Mouse (Mus musculus) ES-E14 (cell line): Measurements from ENCODE around the gene Astn2. TPM values are rescaled to one million over a fixed set of nuclear protein-coding genes. Genes with fewer than 3 reads are reported as not detected.

Experiments used
- DNase-seq: peaks from one replicate; pipeline ENCODE4 v3.0.0-alpha.2; 2013; ENCODE audit warnings: low read depth, low spot score
- H3K27ac ChIP-seq: 2 replicates; pipeline ENCODE4 v1.5.1; 2012; ENCODE audit warnings: low read depth, mild to moderate bottlenecking, low read length, moderate library complexity, mixed read lengths; ENCODE audit not compliant: poor library complexity, insufficient read depth, severe bottlenecking
- H3K36me3 ChIP-seq: 2 replicates; pipeline ENCODE4 v1.6.1; 2012; ENCODE audit warnings: mild to moderate bottlenecking, low read length, moderate library complexity, mixed read lengths; ENCODE audit not compliant: control insufficient read depth, poor library complexity, insufficient read depth, severe bottlenecking
- H3K4me1 ChIP-seq, 2 experiments: fragments of 150-350 bp in 1 of 2; sonication (generic) in 1 of 2; 2 replicates each; pipeline ENCODE4 v1.6.1; 2012; ENCODE audit warnings: low read length in 2 of 2, mild to moderate bottlenecking in 1 of 2, mixed read lengths in 1 of 2; ENCODE audit not compliant: control insufficient read depth in 2 of 2, insufficient read depth in 2 of 2, poor library complexity in 1 of 2
- H3K4me3 ChIP-seq, 2 experiments: fragments of 150-350 bp in 1 of 2; sonication (generic) in 1 of 2; 2 replicates each; pipeline ENCODE4 v1.5.1; 2012; ENCODE audit warnings: low read length in 2 of 2, low read depth in 1 of 2, mild to moderate bottlenecking in 1 of 2, mixed read lengths in 1 of 2; ENCODE audit not compliant: insufficient read depth in 1 of 2, poor library complexity in 1 of 2, severe bottlenecking in 1 of 2
- H3K9ac ChIP-seq: 2 replicates; pipeline ENCODE4 v1.6.1; 2012; ENCODE audit warnings: low read depth, mild to moderate bottlenecking, low read length, mixed read lengths; ENCODE audit not compliant: poor library complexity, insufficient read depth, severe bottlenecking
- H3K9me3 ChIP-seq: fragments of 150-350 bp; sonication (generic); 2 replicates; pipeline ENCODE4 v1.6.1; 2012; ENCODE audit warnings: low read depth, mild to moderate bottlenecking, low read length; ENCODE audit not compliant: control insufficient read depth, insufficient read depth
- CHD2 ChIP-seq: IDR thresholded peaks from 2 replicates; pipeline ENCODE4 v1.6.1; 2014; ENCODE audit warnings: mild to moderate bottlenecking, low read depth, low read length, inconsistent platforms
- HCFC1 ChIP-seq: IDR thresholded peaks from 2 replicates; pipeline ENCODE4 v1.6.1; 2012; ENCODE audit warnings: low read length, inconsistent platforms, borderline replicate concordance; ENCODE audit not compliant: insufficient read depth
- MAFK ChIP-seq: IDR thresholded peaks from 2 replicates; pipeline ENCODE4 v1.6.1; 2014; ENCODE audit warnings: mild to moderate bottlenecking, low read depth, low read length, inconsistent platforms; ENCODE audit not compliant: insufficient read depth
- ZC3H11A ChIP-seq: IDR thresholded peaks from 2 replicates; pipeline ENCODE4 v1.6.1; 2012; ENCODE audit warnings: low read depth, mild to moderate bottlenecking, inconsistent platforms, low read length, borderline replicate concordance
- ZNF384 ChIP-seq: IDR thresholded peaks from 2 replicates; pipeline ENCODE4 v1.6.1; 2012; ENCODE audit warnings: low read depth, low read length, inconsistent platforms
- in situ Hi-C, 2 experiments: fragments of 600-800 bp; cut with MboI; formaldehyde crosslinking; loops; one replicate each; pipeline ENCODE4 v1.15.1; 2025; ENCODE audit warnings: low sequenced_read_pairs in 2 of 2, inconsistent platforms in 1 of 2; ENCODE audit not compliant: unreplicated experiment in 2 of 2
- total RNA-seq: library from RNA; depleted of rRNA; stranded (reverse); fragments of 300-350 nt; gene quantifications from 2 replicates; pipeline ENCODE4 v1.2.3, GENCODE M21; 2012

The Astn2 gene
- total RNA-seq, 1 experiment, result 0.04 TPM

DNA sequence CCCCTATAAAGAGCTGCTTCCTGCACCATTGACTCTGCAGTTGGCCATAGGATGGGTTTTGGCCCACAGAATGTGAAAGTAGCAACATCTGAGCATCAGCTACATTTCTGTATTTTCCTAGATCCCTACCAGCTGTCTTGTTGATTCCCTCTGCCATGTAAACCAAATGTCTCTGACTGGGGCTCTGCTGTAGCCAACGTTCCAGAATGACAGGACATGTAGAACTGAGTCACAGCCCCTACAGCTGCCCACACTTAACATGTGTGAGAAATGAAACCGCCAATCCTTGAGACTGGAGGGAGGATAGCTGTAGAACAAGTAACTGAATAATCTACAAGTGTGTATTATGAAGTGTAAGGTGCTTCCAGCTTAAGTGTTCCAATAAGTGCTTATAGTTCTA is 145.5 kb downstream of the Astn2 start:
- DNase-seq, result no peak
- no peaks in the 10 kb centered on the region for H3K36me3 ChIP-seq
- H3K27ac ChIP-seq, result no peak overlapping the region
- TF ChIP-seq ZNF384 (no peak), MAFK (no peak), HCFC1 (no peak), ZC3H11A (no peak), CHD2 (no peak)
- no peaks in the 10 kb centered on the region for H3K9me3 ChIP-seq
- H3K4me1 ChIP-seq, result no peaks in the 10 kb centered on the region
- in situ Hi-C loops, result no loop called here
- no peak overlapping the region for H3K4me3 ChIP-seq
- no peak overlapping the region for H3K9ac ChIP-seq

DNA sequence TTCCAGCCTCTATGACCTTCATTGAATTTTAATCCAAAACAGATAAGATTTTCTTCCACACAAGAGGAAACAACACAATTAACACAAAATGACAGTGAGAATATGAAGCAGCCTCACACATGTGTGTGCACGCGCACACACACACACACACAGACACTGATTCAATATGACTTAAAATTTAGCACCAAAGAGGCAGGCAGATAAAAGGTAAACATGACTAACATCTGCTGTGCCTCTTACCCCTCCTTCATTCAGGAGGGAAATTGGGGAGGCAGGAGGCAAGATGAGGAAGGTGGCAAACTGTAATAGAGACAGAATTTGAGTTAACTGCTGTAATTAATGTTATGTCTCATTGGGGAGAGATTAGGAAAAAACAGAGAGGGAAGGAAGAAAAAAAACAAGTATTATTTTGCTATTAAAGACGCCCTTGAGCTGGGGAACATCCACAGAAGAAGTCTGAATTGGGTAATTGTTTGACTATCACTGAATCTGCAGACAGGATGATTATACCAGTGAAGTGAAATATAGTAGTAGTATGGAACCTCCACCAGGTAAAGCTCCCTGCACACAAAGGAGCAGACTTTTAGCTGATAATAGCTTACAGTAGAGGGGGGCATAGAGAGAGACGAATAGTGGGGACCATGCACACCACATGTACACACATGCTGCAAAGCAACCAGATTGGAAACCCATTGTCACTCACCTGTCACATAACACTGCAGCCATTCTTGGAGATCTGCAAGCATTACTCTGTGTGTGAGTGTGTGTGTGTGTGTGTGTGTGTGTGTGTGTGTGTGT is 149.5 kb downstream of the Astn2 start:
- DNase-seq, result no peak

DNA sequence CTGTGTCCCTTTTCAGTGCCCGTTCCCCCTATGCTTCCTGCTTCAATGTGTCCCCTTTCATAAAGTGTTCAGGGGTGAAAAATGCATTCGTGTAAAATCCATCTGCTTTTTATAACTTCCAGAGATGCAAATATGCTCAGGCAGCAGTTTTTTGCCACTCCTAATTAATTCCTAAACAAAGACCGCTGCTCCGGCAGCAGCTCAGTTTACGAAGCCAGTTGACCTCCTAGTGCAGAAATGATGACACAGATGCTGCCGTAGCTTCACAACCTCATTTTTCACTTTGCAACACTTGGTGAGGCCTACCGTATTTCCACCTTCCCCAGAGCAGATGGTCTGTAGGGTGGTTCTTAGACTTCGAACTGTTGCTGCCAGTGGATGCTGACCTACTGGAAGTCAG is 155.9 kb downstream of the Astn2 start:
- in situ Hi-C loops, result no loop called here
- no peak overlapping the region for H3K4me3 ChIP-seq
- TF ChIP-seq ZNF384, result no peak
- TF ChIP-seq HCFC1, result no peak
- TF ChIP-seq CHD2, result no peak
- no peak for TF ChIP-seq ZC3H11A
- no peak for TF ChIP-seq MAFK
- DNase-seq, result no peak
- H3K36me3 ChIP-seq, result no peaks in the 10 kb centered on the region
- H3K9ac ChIP-seq, result no peak overlapping the region
- no peaks in the 10 kb centered on the region for H3K4me1 ChIP-seq
- H3K9me3 ChIP-seq, result no peaks in the 10 kb centered on the region
- no peak overlapping the region for H3K27ac ChIP-seq

More for the DNA sequence above, 149.5 kb downstream of the Astn2 start:
- Histone ChIP-seq H3K9ac (no peak overlapping the region), H3K4me3 (no peak overlapping the region), H3K27ac (no peak overlapping the region), H3K4me1 (no peaks in the 10 kb centered on the region), H3K36me3 (no peaks in the 10 kb centered on the region), H3K9me3 (no peaks in the 10 kb centered on the region)
- no peak for TF ChIP-seq HCFC1
- in situ Hi-C loops, result no loop called here

DNA sequence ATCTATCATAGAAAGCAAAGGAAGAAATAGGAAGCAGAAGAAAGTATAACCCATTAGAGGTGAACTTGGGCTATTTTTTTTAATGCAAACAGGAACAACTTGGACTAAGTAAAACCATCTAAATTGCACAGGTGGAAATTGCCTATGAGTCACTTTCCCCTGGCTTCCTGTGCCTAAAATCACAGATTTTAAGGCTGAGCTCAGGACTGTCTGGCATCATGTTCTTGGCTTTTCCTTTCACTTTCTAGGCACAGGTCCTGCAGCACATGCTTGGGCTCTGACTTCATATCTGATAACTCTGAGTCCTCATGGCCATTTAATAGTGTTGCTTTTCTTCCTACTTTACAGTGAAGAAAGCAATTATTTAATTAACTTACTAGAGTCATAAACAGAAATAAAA is 161.7 kb downstream of the Astn2 start:
- TF ChIP-seq HCFC1 (no peak), MAFK (no peak), ZC3H11A (no peak)
- no peaks in the 10 kb centered on the region for H3K9me3 ChIP-seq
- DNase-seq, result no peak
- H3K4me3 ChIP-seq, result no peak overlapping the region
- no peaks in the 10 kb centered on the region for H3K36me3 ChIP-seq
- no peaks in the 10 kb centered on the region for H3K4me1 ChIP-seq
- in situ Hi-C loops, result no loop called here
- no peak overlapping the region for H3K9ac ChIP-seq
- no peak overlapping the region for H3K27ac ChIP-seq

DNA sequence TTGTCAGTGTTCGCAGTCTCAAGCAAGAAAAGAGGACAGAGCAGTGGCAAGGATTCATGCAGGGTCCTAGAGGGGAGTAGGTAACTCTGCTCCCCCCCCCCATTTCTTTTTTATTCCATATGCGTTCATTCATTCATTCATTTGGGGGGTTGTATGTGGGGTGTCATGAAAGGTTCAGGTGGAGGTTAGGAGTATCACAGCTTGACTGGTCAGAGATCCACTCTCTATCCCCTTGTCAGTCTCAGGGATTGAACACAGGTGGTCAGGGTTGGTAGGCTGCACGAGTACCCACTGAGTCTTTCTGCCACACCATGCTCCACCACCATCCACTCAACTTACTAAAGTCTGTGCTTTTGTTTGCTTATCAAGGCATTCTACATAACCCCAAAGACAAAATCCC is 171.6 kb downstream of the Astn2 start:
- TF ChIP-seq CHD2, result no peak
- TF ChIP-seq ZNF384, result no peak
- TF ChIP-seq ZC3H11A, result no peak
- no peak for TF ChIP-seq HCFC1
- no peak for TF ChIP-seq MAFK
- Histone ChIP-seq H3K36me3 (no peaks in the 10 kb centered on the region), H3K9ac (no peak overlapping the region), H3K27ac (no peak overlapping the region), H3K9me3 (no peaks in the 10 kb centered on the region), H3K4me1 (no peaks in the 10 kb centered on the region), H3K4me3 (no peak overlapping the region)
- DNase-seq, result no peak
- in situ Hi-C loops, result no loop called here
